Mouse (Mus musculus): ENCODE measurements around the gene Chrm3.
A peak's percentile ranks its signal among the peaks of the same experiment; 100 is the strongest.

The Chrm3 gene

DNA sequence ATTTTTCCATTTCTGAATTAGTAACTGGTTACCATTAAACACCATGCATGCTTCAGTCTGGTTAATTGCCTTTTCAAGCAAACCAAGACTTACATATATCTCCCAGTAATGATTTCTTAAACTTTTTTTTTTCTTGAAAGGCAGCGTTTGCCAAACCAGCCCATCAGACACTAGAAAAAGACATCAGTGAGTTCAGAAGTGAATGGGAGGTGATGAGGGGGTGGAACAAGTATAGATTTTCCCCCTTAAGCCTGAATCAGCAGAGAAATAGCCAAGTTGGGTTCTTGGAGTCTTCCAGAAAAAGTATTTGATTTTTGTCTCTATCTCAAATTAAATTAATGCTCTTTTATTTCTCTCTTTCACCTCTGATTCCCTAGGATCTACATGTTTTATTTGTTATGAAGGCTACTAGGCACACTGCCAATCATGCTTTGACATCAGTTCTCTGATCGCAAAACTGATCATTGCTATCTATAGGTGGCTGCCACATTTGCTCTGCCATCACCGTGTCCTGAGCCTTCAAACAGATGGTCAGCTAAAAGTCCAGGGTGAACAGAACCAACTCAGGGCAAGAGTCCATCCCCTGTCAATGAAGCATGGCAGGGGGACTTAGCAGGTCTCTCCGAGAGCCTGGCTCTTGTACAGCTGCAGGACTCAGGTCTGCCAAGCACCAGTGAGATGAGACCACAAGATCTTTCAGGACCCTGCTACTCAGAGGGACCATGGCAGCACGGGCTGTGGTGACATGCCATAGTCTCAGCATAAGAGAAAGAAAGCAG lies 125.1 kb downstream of the Chrm3 start:
- DNase-seq = peak; percentile 9

GRCm38 (mm10) chr13:10220403-10220802 lies 140.2 kb downstream of the Chrm3 start:
- DNase-seq = no peak

DNA sequence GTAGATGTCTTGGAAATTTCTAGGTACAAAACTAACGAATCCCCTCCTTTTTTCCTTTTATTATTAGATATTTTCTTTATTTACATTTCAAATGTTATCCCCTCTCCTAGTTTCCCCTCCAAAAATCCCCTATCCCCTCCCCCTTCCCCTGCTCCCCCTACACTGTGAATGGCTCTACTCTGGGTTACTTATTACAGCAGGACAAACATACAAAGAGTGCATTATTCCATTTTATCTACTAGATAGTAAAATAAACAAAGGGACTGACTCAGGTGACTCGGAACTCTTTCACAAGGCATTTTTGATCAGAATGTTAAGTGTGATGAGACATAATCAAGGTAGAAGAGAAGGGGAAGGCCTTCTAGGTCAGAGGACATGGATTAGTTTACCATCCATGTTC lies 148.5 kb downstream of the Chrm3 start:
- DNase-seq = no peak

GRCm38 (mm10) chr13:10210522-10211244 lies 150.0 kb downstream of the Chrm3 start:
- DNase-seq = no peak

- no peak for DNase-seq
Observed at GRCm38 (mm10) chr13:10199206-10199956, 161.3 kb downstream of the Chrm3 start.

DNA sequence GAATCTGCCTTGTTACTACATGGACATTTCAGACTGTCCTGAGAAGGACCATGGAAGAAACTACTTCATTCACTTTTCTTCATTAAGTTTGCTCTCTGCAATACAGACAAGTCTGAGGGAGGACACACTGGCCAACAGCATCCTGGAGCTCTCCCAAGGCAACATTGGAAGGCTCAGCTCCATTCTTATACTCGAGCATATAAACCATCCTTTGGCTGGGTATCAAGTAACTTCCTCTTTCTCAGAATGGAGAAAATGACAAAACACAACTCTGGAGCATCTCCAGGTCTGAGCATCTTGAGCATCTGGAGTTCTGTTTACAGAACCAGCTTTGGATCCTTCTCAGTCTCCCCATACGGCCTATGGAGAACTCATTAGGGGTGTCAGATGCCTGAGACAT lies 170.8 kb downstream of the Chrm3 start:
- DNase-seq = no peak

DNA sequence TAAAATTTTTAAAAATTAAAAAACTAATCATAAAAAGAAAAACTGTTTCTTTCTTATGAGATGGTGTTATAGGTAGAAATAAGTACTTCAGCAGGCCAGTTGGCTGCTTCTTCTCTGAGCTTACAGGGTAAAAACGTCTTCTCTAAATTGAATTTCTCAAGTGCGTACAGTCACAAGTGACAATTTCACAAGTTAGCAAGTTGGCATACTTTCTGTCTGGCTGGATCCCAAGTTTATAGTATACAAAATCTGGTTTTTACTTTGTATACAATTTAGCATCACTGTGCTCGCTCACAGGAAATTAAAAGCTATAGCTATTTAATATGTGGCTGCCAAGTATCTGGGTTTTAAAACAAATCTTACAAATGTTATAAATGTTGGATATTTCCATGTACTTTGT lies 172.7 kb downstream of the Chrm3 start:
- no peak for DNase-seq

DNA sequence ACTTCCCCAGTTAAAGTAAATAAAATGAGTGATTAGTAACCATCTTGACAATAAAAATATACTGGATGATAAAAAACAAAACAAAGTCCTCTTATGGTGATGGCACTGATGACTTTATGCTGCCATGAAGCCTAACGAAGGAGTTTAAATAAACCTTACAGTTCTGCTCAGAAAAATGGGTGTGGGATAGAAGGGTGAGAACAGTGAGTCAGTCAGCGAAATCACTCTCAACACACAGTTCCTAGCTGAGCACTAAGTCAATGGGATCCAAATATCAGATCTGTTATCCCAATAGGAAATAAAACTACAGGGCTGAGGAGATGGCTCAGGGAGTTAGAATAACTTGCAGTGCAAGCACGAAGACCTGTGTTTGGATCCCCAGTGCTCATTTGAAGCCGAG lies 176.8 kb downstream of the Chrm3 start:
- DNase-seq = no peak

DNA sequence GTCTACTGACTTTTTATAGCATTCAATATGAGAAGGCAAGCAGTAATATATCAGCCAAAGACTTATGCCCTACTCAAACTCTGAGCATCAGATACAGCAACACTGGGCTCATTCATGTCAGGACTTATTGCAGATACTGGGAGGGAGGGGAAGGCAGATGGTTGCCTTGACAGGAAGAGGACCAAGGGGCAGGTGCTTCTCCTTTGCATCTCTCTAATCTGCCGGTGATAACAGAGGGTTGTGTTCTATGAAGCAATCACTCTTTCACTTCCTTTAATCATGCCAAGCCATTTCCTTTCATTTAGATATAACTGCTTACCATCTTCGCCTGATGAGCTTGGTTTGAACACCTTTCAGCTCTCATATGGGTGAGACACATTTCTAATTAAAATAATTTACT lies 177.9 kb downstream of the Chrm3 start:
- no peak for DNase-seq

GRCm38 (mm10) chr13:10170529-10170928 lies 190.1 kb downstream of the Chrm3 start:
- no peak for DNase-seq

- no peak for DNase-seq
Observed at GRCm38 (mm10) chr13:10163354-10163753, 197.3 kb downstream of the Chrm3 start.

GRCm38 (mm10) chr13:10157496-10157895 lies 203.2 kb downstream of the Chrm3 start:
- no peak for DNase-seq

GRCm38 (mm10) chr13:10140573-10140972 lies 220.1 kb downstream of the Chrm3 start:
- no peak for DNase-seq

DNA sequence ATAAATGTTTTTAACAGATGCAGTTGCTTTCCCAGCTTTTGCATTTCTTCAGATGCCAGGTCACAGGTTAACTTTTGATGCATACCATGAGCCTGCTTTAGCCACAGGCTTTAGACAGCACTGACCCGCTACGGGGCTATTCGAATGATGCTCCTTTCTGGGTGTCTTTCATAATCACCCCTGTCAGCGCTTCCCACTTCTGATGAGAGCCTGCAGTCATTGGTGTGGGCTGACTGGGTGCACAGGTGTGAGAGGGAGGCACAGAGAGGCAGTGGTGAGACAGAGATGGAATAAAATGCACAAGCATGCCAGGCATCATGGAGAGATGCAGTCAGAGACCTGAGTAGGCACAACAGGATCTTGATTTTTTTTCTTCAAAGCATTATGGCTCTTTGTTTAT lies 221.8 kb downstream of the Chrm3 start:
- no peak for DNase-seq

- no peak for DNase-seq
Observed at GRCm38 (mm10) chr13:10131064-10131463, 229.6 kb downstream of the Chrm3 start.

- DNase-seq = no peak
Observed at GRCm38 (mm10) chr13:10112211-10112610, 248.4 kb downstream of the Chrm3 start.

- no peak for DNase-seq
Observed at GRCm38 (mm10) chr13:10109542-10109941, 251.1 kb downstream of the Chrm3 start.

GRCm38 (mm10) chr13:10107331-10107730 lies 253.3 kb downstream of the Chrm3 start:
- DNase-seq = no peak

DNA sequence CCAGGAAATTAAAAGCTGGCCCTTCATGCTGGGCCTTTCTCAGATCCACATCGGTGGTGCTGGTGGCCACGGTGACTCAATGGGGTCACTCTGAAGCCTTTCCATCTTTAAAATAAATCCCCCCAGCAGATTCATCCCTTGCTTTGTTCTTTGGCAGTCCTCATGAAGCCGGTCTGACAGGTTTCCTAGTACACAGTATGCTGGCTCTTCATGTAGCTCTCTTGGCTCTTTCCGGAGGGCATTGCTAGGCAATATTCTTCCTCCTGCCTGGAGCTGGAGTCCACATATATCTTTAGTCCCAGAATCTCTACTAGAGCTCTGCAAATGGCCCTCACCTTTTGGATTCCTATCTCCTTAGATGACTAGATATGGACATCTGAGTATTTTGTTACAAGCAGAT lies 269.9 kb downstream of the Chrm3 start:
- no peak for DNase-seq

DNA sequence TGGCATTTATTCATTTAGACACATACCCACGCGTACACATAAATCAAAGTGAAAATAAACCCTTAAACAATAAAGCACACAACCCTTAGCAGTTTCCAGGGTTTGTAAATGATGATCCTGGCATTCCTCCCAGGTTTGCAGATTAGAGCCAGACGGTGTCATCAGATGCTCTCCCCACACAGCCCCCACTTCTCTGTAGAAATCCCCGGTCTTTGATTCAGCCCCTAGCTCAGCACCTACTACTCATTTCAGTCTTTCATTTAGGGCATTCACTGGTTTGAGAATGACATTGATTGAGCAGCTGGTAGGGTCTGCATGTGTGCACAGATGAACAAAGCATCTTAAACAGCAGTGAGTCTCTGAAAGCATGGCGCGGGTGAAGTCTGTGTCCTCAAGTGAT lies 274.3 kb downstream of the Chrm3 start:
- no peak for DNase-seq

- no peak for DNase-seq
Observed at GRCm38 (mm10) chr13:10081896-10082426, 278.7 kb downstream of the Chrm3 start.

DNA sequence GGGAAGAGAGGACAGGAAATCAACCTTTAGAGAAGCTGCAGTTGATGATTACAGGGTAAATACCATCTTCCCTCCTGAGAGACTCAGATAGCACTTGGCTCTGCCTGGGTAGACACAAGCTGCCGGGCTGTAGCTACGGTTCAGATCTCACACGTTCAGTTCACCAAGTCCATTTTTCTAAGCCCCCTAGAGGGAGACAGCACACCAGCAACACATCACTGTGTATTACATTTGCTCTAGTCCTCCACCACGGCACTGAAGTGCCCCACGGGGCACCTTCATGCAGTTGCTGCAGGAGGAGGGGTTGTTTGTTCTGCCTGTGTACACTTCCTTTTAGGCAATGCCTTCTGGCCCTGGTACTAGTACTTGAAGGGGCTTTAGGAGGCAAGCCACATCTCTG lies 289.5 kb downstream of the Chrm3 start:
- no peak for DNase-seq

- DNase-seq = no peak
Observed at GRCm38 (mm10) chr13:10068927-10069580, 291.6 kb downstream of the Chrm3 start.
